Mouse (Mus musculus): Measurements from ENCODE around the gene Plxna1.

DNA sequence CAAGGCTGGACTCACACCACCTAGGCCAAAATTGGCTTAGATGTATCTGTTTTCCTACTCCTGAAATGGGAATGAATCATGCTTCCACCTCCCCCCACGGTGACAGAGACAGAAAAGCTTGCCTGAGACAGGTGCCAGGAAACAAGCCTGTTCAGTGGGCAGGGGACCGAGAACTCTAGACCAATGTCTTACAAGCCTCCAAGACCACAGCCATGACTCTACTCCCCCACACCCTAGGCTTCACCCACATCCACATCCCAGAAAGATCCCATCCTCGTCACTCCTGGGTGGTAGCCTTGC lies 17.0 kb downstream of the Plxna1 start:
- no peak for TF ChIP-seq CTCF (conservative IDR thresholded peaks at IDR 0.05; ENCODE audit: low read length)
- no peak for TF ChIP-seq NANOG (IDR thresholded peaks at IDR 0.05; ENCODE audit: borderline replicate concordance, low read length)
